In genomic region chr9:124099127-124099526, GRCm38 (mm10) we compare ENCODE assay signal across 16 mouse cellular contexts. TPM values are rescaled to one million over a fixed set of nuclear protein-coding genes. Genes with fewer than 3 reads are reported as not detected.
"Had no signal": no experiment of that assay in that cellular context is flagged by ENCODE, and none has a peak within 500 bp of the region (broad histone marks: within the 10 kb centered on the region; RNA-seq: fewer than 3 reads in every experiment).

No protein-coding gene starts in this region.

- H3K4me3 ChIP-seq: lung, embryonic 15.5 days; midbrain, embryonic 10.5 days; midbrain, embryonic 12.5 days; neural tube, embryonic 12.5 days; stomach, embryonic 15.5 days had no signal

- H3K36me3 ChIP-seq: lung, embryonic 15.5 days; midbrain, embryonic 10.5 days; midbrain, embryonic 12.5 days; neural tube, embryonic 12.5 days; stomach, embryonic 15.5 days had no signal

- H3K27me3 ChIP-seq: lung, embryonic 15.5 days; midbrain, embryonic 12.5 days; neural tube, embryonic 12.5 days; stomach, embryonic 15.5 days had no signal

- DNase-seq: liver, postnatal 0 days; lung, adult 2 months; lung, postnatal 14 days; lung, postnatal 4 days; midbrain, embryonic 14.5 days; right cerebral cortex, postnatal 14 days; thymus, adult 2 months; thymus, postnatal 25 days; thymus, postnatal 4 days had no signal

RNA-seq across cellular contexts. Expression of gene Ccr2, which starts 2.6 kb away (rescaled TPM):
- polyA plus RNA-seq: midbrain, embryonic 16.5 days; neural tube, embryonic 14.5 days had no signal
